Mouse (Mus musculus) fat pad, adult 2 months (tissue): ENCODE measurements around the gene Slc4a2.

Experiments used
- DNase-seq: peaks from one replicate; pipeline ENCODE4 v3.0.0-alpha.2; 2011; ENCODE audit warnings: low read depth, low spot score; ENCODE audit errors: extremely low read depth

Slc4a2 gene

DNA sequence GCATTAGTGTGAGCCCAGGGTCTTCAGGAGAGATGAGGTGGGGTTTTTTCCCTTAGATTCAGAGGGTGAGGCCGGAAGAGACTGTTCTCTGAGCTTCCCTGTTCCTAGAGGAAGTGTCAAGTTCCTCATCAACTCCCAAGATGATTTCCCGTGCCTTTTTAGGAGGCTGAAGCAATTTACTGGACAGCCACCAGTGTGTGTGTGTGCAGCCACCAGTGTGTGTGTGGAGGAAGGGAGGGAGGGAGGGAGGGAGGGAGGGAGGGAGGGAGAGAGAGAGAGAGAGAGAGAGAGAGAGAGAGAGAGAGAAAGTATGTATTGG is 30.3 kb downstream of the Slc4a2 start:
- DNase-seq: no peak

DNA sequence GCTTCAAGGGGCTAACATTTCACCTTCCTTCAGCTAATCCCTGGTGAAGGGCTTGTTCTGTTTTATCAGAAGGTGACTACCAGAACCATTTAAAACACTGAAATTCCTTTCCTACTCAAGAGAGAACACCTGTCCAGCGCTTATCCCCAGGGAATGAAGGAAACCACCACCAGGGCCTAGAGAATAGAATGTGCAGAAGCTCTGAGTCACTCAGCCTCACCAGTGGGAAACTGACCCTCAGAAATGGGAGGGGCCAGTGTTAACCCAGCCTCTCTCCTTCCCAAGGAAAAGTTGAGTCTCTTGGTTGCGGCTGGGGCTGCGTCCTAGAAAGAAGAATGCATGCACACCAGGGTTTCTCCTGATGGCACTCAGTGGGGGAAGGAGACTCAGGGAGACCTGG is 31.4 kb downstream of the Slc4a2 start:
- no peak for DNase-seq

DNA sequence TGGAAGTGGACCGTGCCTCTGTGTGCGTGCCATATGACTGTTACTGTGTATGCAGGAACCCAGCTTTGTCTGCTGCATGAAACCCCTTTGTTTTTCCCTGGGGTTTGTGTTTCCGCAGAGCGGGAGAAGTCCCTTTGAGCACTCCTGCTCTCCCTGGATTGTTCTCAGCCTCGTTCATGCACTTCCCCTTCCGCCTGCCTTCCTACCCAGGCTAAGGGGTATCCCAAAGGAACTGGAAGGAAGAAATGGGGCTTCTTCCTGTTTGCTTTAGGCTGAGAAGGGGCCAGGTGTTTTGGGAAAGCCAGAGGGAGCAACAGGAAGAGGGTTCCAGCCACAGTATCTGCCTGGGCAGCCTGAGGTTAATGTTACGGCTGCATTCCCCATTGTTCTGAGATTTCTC is 32.0 kb downstream of the Slc4a2 start:
- DNase-seq: no peak

DNA sequence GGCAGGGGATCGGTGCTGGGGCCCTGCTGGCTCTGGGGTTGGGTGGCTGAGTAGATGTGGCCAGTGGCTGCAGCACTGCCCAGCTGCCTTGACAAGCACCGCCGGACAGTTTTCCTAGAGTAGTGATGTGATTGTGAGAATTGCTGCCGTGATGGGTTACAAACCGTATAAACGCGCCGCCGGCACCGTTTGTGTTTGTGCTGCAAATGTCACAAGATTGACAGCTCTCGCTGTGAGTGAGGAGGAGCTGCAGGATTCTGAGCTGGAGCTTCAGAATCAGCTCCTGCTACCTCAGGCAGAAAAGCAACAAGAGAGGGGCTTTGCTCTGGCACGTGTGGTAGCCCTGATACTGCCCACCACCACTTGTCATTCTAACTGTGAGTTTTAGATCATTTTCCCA is 43.1 kb downstream of the Slc4a2 start:
- no peak for DNase-seq

DNA sequence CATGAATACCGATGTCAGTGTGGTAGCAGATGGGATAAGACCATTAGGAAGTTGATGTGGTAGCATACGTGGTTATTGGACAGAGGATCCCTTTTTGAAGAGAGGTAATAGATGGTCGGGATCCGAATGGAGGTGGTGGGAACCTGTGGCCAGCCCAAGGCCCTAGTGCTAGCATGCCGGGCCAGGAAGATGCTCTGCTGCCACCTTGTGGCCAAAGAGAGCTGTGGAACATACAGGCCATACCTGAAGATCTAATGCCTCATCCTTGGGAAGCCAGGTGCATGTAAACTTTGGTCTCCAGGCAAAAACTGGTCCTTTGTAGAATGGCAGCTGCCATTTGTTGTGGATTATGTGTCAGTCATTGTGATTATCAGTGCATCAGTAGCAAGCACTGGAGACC is 47.0 kb downstream of the Slc4a2 start:
- no peak for DNase-seq

DNA sequence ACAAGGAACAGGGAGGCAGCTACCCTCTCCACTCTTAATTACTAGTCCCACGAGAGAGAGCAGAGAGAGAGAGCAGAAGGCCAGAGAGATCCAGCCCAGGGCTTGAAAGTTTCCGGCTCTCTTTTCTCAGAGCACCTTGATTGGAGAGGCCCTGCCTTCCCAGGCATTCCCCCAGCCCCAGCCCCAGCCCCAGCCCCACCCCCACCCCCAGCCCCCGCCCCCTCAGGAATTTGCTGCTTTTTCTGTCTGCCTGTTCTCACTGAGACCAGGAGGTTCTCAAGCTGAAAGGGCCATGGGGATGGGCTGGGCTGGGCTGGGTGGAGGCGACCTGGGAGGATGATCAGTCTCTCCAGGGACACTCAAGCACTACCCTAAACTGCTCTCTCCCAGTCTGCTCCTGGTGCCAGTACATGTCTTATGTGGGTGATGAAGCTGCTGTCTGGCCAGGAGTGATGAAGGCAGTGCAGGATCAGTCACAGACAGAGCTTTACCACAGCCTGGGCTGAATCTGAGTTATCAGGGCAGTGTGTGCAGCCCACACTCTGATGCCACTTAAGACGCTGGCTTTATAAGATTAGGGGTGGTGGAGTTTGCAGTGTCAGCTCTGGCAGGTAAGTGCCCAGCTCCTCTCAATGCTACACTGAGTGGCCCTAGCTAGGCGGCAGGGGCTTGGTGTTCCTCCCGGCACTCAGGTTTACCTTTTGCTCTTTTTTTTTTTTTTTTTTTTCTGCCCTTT is 49.4 kb downstream of the Slc4a2 start:
- no peak for DNase-seq

DNA sequence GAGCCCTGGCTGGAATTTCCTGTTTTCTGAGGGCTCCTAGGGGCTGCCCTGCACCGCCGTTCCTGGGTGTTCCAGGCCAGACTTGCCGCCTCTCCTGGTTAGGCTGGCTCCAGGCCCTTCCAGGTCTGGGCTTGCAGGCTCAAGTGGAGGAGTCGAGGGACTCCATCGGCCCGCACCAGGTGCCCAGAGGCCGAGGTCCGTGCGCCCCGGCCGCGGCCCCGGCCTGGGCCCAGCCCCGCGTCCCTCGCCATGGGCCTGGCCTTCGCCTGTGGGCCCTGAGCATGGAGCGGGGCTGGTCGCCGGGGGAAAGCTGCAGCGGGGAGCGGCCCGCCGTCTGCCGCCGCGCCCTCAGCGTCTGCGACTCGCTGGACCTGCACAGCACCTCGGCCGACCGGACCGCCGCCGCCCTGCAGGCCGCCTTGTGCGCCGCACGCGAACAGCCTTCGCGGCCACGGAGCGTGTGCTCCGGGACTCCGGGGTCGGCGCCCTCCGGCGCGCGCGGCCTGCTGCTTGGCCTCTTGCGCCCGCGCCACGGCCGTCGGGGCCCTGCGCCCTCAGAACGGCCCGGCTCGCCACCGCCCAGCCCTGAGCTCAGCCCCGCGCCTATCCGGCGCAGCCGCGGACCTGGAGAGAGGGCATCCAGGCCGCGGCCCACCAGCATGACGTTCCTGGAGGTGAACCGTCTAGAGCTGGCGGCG is 50.5 kb downstream of the Slc4a2 start:
- no peak for DNase-seq

DNA sequence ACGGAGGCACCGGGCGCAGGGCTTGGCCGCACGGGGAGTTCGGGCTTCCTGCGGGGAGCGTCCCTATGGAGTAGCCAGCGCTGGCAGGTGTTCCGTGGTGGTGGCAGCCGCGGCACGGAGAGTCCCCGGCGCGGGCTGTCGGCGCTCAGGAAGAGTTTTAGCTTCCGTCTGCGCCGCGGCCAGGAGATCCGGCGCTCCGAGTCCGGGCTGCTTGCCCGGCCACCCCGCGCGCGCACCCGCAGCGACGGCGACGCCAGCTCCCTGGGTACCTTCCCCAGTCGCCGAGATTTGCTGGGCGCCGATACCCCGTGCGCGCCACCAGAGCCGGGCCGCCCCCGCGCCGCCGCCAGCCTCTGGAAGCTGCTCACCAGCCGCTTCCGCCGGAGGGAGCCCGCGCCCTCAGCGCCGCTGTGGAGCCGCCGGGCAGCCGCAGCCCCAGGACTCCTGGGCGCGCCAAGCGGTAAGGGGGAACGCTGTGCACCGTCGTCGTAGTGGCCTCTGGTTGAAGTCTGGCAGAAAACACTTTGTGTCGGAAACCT is 51.2 kb downstream of the Slc4a2 start:
- DNase-seq: no peak

DNA sequence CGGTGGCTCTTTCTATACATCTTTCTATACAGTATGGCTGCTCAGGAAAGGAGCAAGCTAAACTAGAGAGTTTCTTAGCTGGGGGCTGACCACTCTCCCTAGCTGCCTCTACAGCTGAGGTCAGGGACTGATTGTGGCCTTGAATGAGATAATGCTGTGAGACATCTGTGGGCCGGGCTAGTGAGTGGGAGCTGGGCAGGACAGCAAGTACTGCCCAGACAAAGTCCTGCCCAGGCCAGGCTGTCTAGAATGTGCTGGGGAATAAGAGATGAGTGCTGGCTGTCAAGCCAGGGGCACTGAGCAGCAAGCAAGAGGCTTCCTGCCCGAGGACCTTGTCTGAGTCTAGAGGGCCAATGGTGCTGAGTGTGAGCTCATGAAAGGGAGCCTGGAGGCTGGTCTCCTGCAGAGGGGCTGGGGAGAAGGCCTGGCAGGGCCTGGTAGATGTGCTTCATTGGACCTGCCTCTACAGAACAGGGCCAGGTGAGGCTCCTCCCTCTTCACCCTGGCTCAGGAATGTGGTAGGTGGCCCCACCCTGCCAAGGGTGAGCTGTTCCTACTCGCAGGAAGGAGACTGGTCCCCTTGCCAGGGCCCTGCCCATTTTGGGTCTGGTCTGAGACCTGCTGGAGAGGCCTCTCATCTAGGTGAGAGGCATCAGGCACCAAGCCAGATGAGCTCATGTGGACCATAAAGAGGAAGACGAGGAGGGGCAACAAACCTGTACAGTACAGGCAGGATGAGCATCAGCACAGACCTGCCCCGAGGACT is 52.0 kb downstream of the Slc4a2 start:
- DNase-seq: peak; percentile 88

DNA sequence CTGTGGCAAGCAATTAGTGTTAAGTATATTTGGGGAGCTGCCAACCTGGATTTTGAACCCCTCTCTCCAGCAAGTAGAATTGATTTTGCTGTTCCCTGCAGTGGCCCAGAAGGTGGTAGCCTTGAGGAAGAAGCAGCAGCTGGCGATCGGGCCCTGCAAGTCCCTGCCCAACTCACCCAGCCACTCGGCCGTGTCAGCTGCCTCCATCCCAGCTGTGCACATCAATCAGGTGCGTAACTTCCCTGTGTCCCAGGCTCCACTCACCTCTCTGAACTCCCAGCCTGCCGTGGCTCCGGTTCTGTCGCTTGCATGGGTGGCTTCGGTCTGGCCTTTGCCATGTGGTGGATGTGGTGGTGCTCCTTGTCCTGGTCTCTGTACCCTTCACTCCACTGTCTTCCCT is 54.3 kb downstream of the Slc4a2 start:
- DNase-seq: no peak

DNA sequence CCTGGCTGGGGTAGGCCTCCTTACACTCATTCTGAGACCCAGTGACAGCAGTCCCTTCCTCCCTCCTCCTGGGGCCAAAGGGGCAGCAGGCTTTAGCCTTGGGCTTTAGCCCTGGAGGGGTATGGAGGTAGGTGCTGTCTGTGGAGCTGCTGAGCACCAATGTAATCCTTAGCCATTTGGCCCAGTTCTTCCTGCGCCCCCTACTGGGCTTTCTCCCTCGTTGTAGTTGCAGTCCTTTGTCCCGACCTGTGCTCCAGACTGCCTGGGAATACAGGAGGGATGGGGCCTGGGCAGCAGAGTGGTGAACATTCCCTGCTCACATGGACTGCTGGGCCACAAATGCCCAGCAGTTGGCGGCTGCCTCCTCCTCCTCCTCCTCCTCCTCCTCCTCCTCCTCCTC is 58.0 kb downstream of the Slc4a2 start:
- DNase-seq: no peak

DNA sequence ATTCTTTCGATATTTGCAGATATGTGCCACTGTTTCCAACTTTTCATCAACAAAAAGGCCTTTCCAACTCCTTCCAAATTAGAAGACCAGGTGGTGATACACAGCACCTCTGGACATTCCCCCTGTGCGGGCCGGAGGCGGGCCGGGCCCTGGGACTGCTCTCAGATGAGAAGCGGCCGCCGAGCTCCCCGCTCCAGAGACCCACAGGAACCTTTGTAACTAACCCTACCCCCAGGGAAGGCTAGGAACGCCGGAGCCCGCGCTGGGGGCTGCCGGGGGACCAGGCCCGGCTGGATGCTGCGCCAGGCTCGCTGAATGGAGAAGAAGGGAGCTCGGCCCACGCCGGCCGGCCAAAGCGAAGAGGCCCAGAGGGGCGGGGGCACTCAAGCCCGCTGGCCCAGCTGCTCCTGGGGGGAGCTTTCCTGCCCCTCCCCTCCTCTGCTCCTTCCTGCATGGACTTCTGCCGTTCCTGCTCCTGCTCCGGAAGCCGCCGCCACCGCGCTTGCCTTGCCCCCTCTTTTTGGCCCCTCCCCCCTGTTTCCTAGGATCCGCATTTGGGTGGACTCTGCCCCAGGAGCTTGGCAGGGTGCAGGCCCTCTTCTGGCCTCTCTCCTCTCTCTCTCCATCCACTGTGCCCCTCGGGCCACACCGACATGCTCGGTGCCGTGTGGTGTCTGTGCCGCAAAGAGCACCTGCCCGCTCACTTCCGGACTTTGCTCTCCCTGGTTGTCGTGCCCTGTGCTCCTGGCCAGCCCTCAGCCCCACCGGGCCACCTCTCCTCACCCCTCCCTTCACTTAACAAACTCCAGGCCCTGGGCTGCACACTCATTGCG is 58.8 kb downstream of the Slc4a2 start:
- DNase-seq: no peak

DNA sequence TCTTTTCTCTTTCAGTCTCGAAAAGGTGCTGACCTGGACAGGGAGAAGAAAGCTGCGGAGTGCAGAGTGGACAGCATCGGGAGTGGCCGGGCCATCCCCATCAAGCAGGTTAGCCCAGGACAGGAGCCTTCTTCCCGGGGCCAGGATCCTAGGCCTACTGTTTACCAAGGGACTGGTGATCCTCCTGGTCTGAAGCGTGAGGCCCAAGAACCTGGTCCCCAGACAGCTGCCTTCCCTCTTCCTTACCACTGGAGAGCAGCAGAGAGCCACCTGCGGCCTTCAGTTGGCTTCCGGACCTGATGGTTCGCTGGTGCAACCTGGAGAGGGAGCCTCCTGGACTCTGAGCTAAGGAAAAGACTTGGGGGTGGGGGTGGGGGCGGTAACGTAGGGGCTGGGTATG is 59.7 kb downstream of the Slc4a2 start:
- DNase-seq: no peak

DNA sequence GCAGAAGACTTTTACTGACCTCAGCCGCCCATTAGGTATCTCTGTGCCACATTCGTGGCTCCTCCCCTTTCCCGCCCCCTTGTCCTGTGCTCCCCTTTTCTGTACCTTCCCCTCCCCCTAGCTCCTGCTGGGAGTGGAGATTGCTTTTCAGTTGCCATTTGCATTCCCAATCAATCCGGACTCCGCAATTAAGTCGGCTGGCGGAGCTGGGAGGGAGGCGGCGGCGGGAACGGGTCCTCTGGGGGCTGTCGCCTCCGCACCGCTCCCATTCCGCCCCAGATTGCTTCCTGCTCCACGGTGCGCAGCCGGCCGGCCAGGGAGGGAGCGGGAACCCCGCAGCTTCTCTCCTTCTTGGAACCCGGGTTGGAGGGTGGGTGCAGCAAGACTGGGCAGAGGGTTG is 61.3 kb downstream of the Slc4a2 start:
- no peak for DNase-seq

DNA sequence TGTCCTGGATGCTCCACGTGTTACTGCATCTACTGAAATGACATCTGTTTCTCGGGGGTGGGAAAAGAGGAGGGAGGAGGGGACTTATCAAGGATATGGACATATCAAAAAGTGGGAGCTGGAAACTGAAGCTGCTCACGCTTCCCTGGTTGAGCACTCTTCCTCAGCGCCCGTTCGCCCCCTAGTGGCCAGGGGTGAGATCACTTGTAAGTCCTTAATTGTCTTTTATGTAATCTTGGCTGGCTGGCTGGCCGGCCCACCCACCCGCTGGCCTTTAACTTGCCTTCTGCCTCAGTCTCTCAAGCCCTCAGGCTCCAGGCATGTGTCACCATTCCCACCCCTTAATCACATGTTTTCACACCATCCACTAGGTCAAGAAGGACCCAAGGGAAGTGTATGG is 62.5 kb downstream of the Slc4a2 start:
- DNase-seq: no peak

DNA sequence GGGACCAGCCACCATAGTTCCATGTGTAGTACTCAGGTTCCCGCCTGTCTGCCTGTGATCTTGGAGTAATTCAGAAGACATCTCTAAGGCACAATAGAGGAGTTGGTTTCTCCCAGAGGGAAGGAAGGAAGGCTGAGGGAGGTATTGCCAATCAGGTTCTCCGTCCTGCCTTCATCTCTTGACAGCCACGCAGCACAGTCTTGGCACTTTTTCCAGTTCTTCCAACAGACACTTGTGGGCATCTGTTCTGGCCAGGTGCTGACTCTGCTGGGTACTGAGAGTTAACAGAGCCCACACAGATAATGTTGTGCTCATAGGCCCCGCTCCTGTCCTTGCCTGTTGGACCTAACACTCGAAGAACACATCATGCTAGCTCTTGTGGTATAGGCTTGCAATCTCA is 63.1 kb downstream of the Slc4a2 start:
- DNase-seq: no peak

DNA sequence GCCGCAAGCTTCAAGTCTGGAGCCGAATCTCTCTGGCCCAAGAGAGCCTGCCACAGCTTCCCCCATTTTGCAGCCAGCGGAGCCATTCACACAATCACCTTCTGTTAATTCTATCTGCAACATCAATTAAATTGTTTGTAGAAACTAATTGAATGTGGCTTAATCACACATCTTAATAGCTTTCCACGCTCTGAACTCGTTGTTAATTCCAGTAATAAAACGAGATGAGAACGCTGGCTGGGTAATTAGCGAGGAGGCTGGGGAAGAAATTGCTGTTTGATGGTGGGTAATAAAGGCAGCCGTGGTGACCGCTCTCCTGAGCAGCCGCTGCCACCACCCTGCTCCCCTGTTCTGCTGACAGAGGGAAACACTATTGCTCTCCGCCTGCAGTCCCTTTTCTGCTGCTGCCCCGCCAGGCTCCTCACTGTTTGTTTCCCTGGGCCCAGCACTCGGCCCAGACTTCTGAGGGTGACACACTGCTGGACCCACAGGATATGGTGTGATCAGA is 66.8 kb downstream of the Slc4a2 start:
- no peak for DNase-seq
